Mouse (Mus musculus) E14TG2a.4 (cell line): ENCODE results near the gene Olfr172.

ENCODE experiments used
- CTCF ChIP-seq: conservative IDR thresholded peaks from 2 replicates; pipeline ENCODE4 v1.5.1; 2014; ENCODE audit warnings: low read length
- NANOG ChIP-seq: IDR thresholded peaks from 2 replicates; pipeline ENCODE4 v1.6.1; 2014; ENCODE audit warnings: borderline replicate concordance, low read length, mixed read lengths
- POU5F1 ChIP-seq: IDR thresholded peaks from 2 replicates; pipeline ENCODE4 v1.6.1; 2014; ENCODE audit warnings: low read length, borderline replicate concordance

DNA sequence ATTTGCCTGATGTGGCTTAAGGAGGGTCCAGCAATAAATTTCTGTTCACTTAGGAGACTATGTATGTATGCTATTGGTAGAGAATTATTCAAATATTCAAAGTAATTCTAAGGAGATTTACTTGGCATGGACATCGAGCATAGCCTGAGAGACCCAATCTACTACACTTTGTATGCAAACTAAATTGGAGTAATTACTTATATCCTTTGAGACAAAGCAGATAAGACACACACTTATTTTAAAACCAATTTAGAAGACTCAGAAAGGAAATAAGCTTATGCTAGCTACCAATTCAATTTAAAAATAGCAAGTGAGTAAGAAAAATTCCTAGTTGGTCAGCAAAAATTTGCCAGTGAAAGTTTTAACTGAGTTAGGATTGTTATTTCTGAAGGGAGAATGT is at the start of gene Olfr172:
- TF ChIP-seq CTCF (no peak), NANOG (no peak), POU5F1 (no peak)
